Mouse (Mus musculus) naive thymus-derived CD4-positive, alpha-beta T cell, adult 2 months (primary cell): ENCODE results near the gene Gm21190.
"Not testable (repeated sequence)": the region's sequence is repeated elsewhere in the genome, so short reads cannot be mapped to it uniquely, and the experiment has no call there.

Experiments
- DNase-seq: peaks from one replicate; pipeline ENCODE4 v3.0.0-alpha.2; 2011; ENCODE audit warnings: low read depth

The Gm21190 gene

GRCm38 (mm10) chr5:15529122-15529521 lies at the start of gene Gm21190:
Gm21190 (minus strand) TSS chr5:15529222.
- DNase-seq: not testable (repeated sequence)

DNA sequence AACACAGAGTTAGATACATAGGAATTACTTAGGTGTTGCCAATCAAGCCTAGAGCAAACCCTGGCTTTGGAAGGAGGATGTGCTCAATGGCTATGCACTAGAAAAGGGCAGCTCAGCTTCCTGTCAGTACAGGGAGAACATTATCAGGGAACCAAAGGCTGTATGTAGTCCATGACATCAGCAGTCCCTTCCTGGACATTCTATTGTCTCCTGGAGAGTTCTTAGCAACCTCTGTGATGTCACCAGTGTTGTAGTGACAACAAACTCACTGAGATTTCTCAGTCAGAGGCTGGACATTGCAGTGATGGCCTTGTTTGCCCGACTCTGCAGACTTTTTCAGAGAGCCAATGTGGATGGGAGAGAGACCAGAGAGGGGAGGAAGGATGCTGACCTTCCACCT lies 48.0 kb upstream of the Gm21190 start, which contains the start of gene Gm21083:
TSS of gene Gm21083 (plus strand) at position 301 of the 400 bp plus-strand sequence.
- DNase-seq: not testable (repeated sequence)

DNA sequence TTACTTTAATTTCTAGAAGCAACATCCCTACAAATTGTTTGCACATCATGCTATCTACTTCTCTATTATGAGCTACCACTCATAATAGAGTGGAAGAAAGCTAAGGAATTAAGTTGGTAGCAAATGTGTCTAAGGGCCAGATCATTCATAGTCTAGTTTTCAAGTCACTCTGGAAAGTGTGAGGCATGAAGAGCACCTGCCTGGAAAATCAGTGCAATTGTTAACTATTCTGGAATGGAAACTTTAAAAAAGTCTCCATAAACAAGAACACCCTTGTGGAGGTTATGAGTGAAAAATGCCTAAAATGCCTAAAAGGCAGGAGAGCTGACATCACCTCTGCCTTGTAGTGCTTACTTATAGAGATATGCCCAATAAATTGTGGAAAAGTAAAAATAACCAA lies 44.7 kb upstream of the Gm21190 start:
- not testable (repeated sequence) for DNase-seq

- DNase-seq: not testable (repeated sequence)
These were observed 32.6 kb upstream of the Gm21190 start for GRCm38 (mm10) chr5:15561425-15562264.

GRCm38 (mm10) chr5:15558654-15559053 lies 29.6 kb upstream of the Gm21190 start:
- DNase-seq: not testable (repeated sequence)

DNA sequence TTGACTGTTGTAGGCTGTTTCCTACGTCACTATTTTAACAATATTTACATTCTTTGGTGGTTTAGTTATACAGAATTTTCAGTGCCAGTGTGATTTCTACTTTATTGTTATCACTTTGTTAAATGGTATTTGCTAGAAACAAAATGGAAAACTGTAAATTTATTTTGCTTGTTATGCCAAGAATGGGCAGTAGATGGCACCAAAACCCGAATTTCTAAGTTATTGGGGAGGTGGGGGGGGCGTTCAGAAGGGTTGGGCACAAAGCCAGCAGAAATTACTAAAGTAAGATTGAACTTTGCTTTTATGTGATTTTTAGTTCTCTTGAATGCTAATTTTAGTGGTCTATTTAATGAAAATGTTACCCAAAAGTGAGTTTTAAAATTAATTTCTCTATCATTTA lies 20.6 kb upstream of the Gm21190 start:
- not testable (repeated sequence) for DNase-seq

- peak; percentile 0 for DNase-seq
These were observed 20.1 kb upstream of the Gm21190 start for GRCm38 (mm10) chr5:15549134-15549533.

GRCm38 (mm10) chr5:15548642-15549041 lies 19.6 kb upstream of the Gm21190 start:
- not testable (repeated sequence) for DNase-seq

DNA sequence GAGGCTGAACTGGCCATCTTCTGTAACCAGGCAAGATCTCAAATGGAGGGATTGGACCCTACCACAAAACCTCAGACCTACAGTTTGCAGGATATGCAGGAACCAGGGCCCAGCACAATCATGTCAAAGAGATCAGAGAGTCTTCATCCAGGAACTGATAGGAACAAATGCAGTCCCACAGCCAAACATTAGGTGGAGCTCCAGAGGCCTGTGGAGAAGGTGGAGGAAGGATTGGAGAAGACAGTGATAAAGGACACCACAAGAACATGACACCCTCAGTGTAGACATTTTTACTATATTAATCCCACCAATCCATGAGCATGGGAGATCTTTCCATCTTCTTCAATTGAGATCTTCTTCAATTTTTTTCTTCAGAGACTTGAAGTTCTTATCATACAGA lies 6.6 kb downstream of the Gm21190 start:
- not testable (repeated sequence) for DNase-seq

DNA sequence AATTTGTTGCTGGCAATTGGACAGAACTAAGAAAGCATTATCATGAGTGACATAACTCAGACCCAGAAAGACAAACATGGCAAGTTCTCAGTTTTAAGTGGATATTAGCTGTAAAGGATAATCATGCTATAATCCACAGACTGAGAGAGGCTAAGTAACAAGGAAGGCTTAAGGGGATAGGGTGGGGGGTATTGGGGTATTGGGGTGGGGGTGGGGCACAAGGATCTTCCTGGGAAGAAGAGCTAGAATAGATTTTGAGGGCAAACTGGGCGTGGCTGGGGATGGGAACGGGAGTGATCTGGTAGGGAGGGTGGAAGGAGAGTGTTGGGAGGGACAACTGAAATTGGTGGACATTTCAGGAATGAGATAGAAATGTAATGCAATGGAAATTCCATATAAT lies 7.0 kb downstream of the Gm21190 start:
- DNase-seq: not testable (repeated sequence)

- DNase-seq: not testable (repeated sequence)
These were observed 8.6 kb downstream of the Gm21190 start for GRCm38 (mm10) chr5:15520418-15520817.

GRCm38 (mm10) chr5:15517150-15517549 lies 11.9 kb downstream of the Gm21190 start:
- not testable (repeated sequence) for DNase-seq

DNA sequence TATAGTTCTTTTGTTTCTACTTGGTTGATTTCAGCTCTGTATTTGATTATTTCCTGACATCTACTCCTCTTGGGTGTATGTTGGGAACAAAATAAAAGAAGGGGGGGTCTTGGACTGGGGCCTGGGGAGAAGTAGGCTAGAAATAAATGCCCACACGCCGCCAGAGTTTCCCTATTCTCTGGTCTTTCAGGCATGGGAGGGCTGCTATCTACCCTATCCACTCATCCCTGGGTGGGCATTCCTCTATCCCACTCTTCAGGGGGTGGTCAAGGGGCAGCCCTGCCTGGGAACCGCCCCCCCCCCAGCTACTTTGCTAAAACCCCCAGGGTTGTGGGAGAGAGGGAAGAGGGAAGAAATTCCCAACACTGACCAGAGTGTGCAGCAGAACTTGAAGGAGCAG lies 16.8 kb downstream of the Gm21190 start:
- DNase-seq: not testable (repeated sequence)

DNA sequence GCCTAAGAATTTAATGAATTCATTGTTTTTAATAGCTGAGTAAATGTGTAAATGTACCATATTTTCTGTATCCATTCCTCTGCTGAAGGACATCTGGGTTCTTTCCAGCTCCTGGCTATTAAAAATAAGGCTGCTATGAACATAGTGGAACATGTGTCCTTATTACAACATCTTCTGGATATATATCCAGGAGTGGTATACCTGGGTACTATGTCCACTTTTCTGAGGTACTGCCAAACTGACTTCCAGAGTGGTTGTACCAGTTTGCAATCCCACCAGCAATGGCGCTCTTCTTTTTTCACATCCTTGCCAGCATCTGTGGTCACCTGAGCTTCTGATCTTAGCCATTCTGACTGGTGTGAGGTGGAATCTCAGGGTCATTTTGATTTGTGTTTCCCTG lies 19.1 kb downstream of the Gm21190 start:
- DNase-seq: not testable (repeated sequence)

GRCm38 (mm10) chr5:15508460-15509451 lies 20.3 kb downstream of the Gm21190 start:
- not testable (repeated sequence) for DNase-seq

DNA sequence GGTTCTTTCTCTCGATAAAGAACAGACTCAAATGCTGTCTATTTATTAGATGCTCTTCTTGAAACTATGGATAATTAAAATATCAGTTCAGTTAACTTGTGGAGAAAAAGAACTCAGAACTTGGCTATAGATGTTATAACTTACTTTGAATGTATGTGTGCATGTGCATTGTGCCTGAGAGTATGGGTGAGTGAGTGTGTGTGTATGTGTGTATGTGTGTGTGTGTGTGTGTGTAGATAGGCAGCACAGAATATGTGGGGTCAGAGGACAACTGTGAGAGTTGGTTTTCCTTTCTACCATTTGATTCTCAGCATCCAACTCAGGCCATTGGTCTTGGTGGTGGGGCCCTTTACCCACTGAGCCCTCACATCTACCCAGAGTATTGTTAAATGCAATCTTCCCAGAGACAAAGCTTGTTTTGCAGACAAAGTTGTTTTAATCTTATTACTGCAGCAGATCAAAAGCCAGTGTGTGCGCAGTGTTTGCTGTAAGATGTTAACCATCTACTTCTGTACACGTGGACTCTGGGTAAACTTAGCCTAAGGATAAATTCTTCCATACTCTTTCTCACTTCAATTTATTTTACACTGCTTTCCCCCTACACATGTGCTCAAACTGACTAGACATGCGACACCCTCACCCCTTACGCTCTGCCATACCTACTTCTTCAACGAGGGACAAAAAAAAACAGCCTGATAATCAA lies 21.1 kb downstream of the Gm21190 start:
- not testable (repeated sequence) for DNase-seq

GRCm38 (mm10) chr5:15507309-15507619 lies 21.8 kb downstream of the Gm21190 start:
- no peak for DNase-seq

GRCm38 (mm10) chr5:15506575-15507308 lies 22.3 kb downstream of the Gm21190 start:
- no peak for DNase-seq

DNA sequence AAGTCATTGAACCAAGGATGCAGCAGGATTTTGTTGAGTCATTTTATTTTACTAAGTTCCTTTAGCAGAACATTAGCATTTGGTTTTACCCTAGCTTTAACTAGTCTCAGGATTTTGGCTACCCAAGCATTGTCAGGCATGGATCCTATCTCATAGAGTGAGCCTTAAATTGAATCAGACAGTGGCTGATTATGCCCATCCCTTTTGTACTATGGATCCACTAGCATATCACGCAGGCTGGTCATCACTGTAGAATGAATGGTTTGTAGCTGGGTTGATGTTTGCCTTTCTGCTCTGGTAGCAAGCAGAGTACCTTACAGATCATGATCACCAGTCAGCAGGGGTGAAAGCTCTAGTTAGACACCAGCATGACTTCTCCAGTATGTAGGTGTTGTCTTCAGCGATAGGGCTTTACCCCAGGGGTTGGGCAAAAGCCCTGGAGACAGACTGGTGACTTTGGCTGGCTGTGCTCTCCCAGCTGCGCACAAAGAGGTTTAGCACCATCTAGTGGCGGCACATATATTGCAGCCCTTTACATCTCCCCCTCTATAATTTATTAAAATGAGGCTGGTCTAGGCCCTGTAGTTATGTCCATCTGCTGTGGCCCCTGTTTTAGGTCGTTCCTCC lies 30.1 kb downstream of the Gm21190 start:
- not testable (repeated sequence) for DNase-seq

DNA sequence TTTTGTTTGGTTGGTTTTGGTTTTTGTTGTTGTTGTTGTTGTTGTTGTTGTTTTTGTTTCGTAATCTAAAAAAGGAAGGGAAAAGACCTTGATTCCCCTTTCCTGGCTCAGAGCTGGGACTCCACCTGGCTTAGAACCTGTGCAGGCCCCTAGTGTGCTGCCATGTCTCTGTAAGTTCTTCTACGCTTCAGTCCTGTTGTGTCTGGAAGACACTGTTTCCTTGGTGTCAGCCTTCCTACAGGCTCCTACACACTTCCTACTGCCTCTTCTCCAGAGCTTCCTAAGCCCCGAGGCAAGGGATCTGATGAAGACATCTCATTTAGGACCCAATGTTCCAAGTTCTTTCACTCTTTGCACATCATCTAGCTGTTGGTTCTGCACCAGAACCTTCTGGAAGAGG lies 30.7 kb downstream of the Gm21190 start:
- DNase-seq: not testable (repeated sequence)

GRCm38 (mm10) chr5:15490934-15491333 lies 38.1 kb downstream of the Gm21190 start:
- not testable (repeated sequence) for DNase-seq
